10 mouse cellular contexts compared by ENCODE assay signal in the genomic region with DNA sequence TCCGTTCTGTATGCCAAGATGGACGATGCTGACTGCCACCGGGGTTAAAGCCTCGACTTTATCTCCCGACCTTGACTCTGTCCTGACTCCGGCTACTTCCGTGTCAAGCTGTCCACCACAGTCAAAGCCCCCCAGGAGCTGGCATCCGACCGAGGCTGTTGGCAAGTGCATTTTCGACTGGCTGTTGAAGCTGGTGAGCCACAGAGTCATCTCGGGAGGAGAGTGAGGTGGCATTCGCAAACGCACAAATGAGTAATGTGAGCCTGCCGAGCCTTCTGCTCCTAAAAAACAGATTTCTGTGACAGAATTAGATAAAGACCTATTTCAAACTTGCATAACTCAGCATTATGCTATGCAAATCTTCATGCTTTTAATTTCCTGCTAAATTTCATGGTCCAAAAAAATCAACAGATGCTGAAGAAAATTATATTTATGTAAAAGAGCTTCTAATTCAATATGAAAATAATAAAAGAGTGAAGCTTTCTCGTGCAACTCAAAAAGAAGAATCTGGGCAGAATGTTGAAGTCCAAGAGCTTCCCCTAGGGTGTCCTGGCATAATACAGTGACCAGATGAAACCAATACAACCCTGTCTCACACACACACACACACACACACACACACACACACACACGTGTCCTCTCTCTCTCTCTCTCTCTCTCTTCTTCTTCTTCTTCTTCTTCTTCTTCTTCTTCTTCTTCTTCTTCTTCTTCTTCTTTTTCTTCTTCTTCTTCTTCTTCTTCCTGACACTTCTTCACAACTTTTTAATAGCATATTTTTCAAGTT.
DNase-seq lines count a peak whose midpoint lies in the region; ATAC-seq and TF ChIP-seq lines count a peak whose summit lies in the region.
"Had no signal": no experiment of that assay in that cellular context is flagged by ENCODE, and none has a peak within 500 bp of the region (broad histone marks: within the 10 kb centered on the region; RNA-seq: fewer than 3 reads in every experiment).

No protein-coding gene starts in this region.

- H3K36me3 ChIP-seq in forebrain, postnatal 0 days (ENCODE audit: insufficient read depth): no peaks in the 10 kb centered on the region
- no peaks in the 10 kb centered on the region for H3K36me3 ChIP-seq in forebrain, embryonic 12.5 days (replicated peaks)

- H3K4me2 ChIP-seq in forebrain, postnatal 0 days (ENCODE audit: low read depth): no peak overlapping the region
- no peak overlapping the region for H3K4me2 ChIP-seq in forebrain, embryonic 12.5 days

- no peak overlapping the region for H3K4me3 ChIP-seq in forebrain, postnatal 0 days (ENCODE audit: low read depth, low read length)
- no peak overlapping the region for H3K4me3 ChIP-seq in forebrain, embryonic 12.5 days (replicated peaks)
- H3K4me3 ChIP-seq: erythroblast, embryonic 14.5 days; myocyte had no signal

- H3K27ac ChIP-seq in forebrain, postnatal 0 days (ENCODE audit: low read depth, low read length): 0 out of 2 replicates have a peak overlapping the region, but pooled peaks have one; percentile 51
- no peak overlapping the region for H3K27ac ChIP-seq in forebrain, embryonic 12.5 days

- H3K9ac ChIP-seq in forebrain, postnatal 0 days: no peak overlapping the region
- H3K9ac ChIP-seq in forebrain, embryonic 12.5 days: no peak overlapping the region

- H3K9me3 ChIP-seq in forebrain, postnatal 0 days (ENCODE audit: low read length): no peaks in the 10 kb centered on the region
- H3K9me3 ChIP-seq in forebrain, embryonic 12.5 days: no peaks in the 10 kb centered on the region

- H3K27me3 ChIP-seq in forebrain, postnatal 0 days (ENCODE audit: insufficient read depth, low read length): no peaks in the 10 kb centered on the region
- no peaks in the 10 kb centered on the region for H3K27me3 ChIP-seq in forebrain, embryonic 12.5 days

- DNase-seq in forebrain, postnatal 0 days: peak; percentile 58
- peak; percentile 66 for DNase-seq in ovary, adult 18-20 months (ENCODE audit: low spot score)
- DNase-seq in ovary, postnatal 10 days (ENCODE audit: low spot score): no peak
- peak; percentile 57 to 62 for DNase-seq in left cerebral cortex, adult 18-20 months (ENCODE audit: low spot score in 2 of 2)
- DNase-seq in testis, postnatal 10 days (ENCODE audit: low spot score): peak; percentile 63
- DNase-seq in spleen, postnatal 4 days (ENCODE audit: low spot score in 2 of 2): no peak

- TF ChIP-seq CTCF in forebrain, postnatal 0 days (IDR thresholded peaks at IDR 0.05; ENCODE audit: low read depth): no peak

- peaks cover 4% of the 10 kb centered on the region; the same call in 1 of the 2 replicates for H3K4me1 ChIP-seq in forebrain, postnatal 0 days (ENCODE audit: insufficient read depth)
- no peaks in the 10 kb centered on the region for H3K4me1 ChIP-seq in forebrain, embryonic 12.5 days

- peak; percentile 80 for ATAC-seq in forebrain, postnatal 0 days
- no peak for ATAC-seq in forebrain, embryonic 12.5 days (ENCODE audit: low FRiP score)
- no peak for ATAC-seq in megakaryocyte-erythroid progenitor cell, adult 5-6 weeks (replicated peaks; ENCODE audit: low FRiP score, low TSS enrichment, poor library complexity, severe bottlenecking)

- 69% methylated on average over 16 of the region's 16 CpGs for WGBS in forebrain, postnatal 0 days
- 83% methylated on average over 16 of the region's 16 CpGs for WGBS in forebrain, embryonic 12.5 days

Comparison
In these comparisons a context has a peak if more than half of its experiments do, and no peak if none do; other contexts are left out.
1. DNase-seq: peak in forebrain, postnatal 0 days (single experiment), ovary, adult 18-20 months (single experiment), left cerebral cortex, adult 18-20 months (2 of 2) and testis, postnatal 10 days (single experiment); none in ovary, postnatal 10 days (single experiment) and spleen, postnatal 4 days (0 of 2).